Mouse (Mus musculus): ENCODE results near the gene Higd1c. TPM values are rescaled to one million over a fixed set of nuclear protein-coding genes. Genes with fewer than 3 reads are reported as not detected.
"Not testable (repeated sequence)": the region's sequence is repeated elsewhere in the genome, so short reads cannot be mapped to it uniquely, and the experiment has no call there.

The Higd1c gene
- 1.8 TPM in 1 of 2 replicates, not detected in the other for polyA plus RNA-seq (2015; fragmentation: Nextera tagmentation; extraction: Ambion mirVana)

GRCm38 (mm10) chr15:100364242-100364641 is at the start of gene Higd1c:
Higd1c (plus strand) TSS chr15:100364542.
- WGBS = 73% methylated on average over 7 of the region's 7 CpGs
- no peak for ATAC-seq (ENCODE audit: low FRiP score)
- H3K4me3 ChIP-seq (replicated peaks) = no peak within 1 kb of the TSS
- H3K36me3 ChIP-seq = no peaks in the 10 kb centered on the region
- H3K9ac ChIP-seq (replicated peaks) = no peak within 1 kb of the TSS
- no peaks in the 10 kb centered on the region for H3K27me3 ChIP-seq (replicated peaks)
- no peak within 1 kb of the TSS for H3K4me2 ChIP-seq
- no peaks in the 10 kb centered on the region for H3K9me3 ChIP-seq (replicated peaks)
- no peak within 1 kb of the TSS for H3K27ac ChIP-seq (replicated peaks)
- peaks cover 8% of the 10 kb centered on the region for H3K4me1 ChIP-seq

GRCm38 (mm10) chr15:100318014-100318671 is 46.2 kb upstream of the Higd1c start:
- not testable (repeated sequence) for H3K36me3 ChIP-seq; H3K9me3 ChIP-seq (replicated peaks); H3K9ac ChIP-seq (replicated peaks); H3K4me2 ChIP-seq; H3K4me3 ChIP-seq (replicated peaks); ATAC-seq (ENCODE audit: low FRiP score); H3K4me1 ChIP-seq; H3K27ac ChIP-seq (replicated peaks); H3K27me3 ChIP-seq (replicated peaks)
- WGBS = 77% methylated on average over 4 of the region's 4 CpGs

- Histone ChIP-seq H3K4me2 (no peak overlapping the region), H3K9me3 (replicated peaks) (no peaks in the 10 kb centered on the region), H3K4me3 (replicated peaks) (no peak overlapping the region), H3K27ac (replicated peaks) (no peak overlapping the region), H3K9ac (replicated peaks) (no peak overlapping the region), H3K4me1 (no peaks in the 10 kb centered on the region), H3K27me3 (replicated peaks) (no peaks in the 10 kb centered on the region), H3K36me3 (no peaks in the 10 kb centered on the region)
- no peak for ATAC-seq (ENCODE audit: low FRiP score)
- 77% methylated on average over 1 of the region's 1 CpGs for WGBS
Observed at GRCm38 (mm10) chr15:100319884-100320283, 44.5 kb upstream of the Higd1c start.

GRCm38 (mm10) chr15:100320295-100320905 is 43.9 kb upstream of the Higd1c start:
- H3K4me1 ChIP-seq = no peaks in the 10 kb centered on the region
- no peaks in the 10 kb centered on the region for H3K36me3 ChIP-seq
- H3K27me3 ChIP-seq (replicated peaks) = no peaks in the 10 kb centered on the region
- H3K27ac ChIP-seq (replicated peaks) = no peak overlapping the region
- H3K4me3 ChIP-seq (replicated peaks) = no peak overlapping the region
- H3K4me2 ChIP-seq = no peak overlapping the region
- WGBS = 76% methylated on average over 9 of the region's 9 CpGs
- ATAC-seq (ENCODE audit: low FRiP score) = no peak
- no peaks in the 10 kb centered on the region for H3K9me3 ChIP-seq (replicated peaks)
- no peak overlapping the region for H3K9ac ChIP-seq (replicated peaks)

GRCm38 (mm10) chr15:100321134-100321533 is 43.2 kb upstream of the Higd1c start:
- Histone ChIP-seq H3K4me1 (no peaks in the 10 kb centered on the region), H3K9me3 (replicated peaks) (no peaks in the 10 kb centered on the region), H3K27ac (replicated peaks) (no peak overlapping the region), H3K4me3 (replicated peaks) (no peak overlapping the region), H3K4me2 (no peak overlapping the region), H3K9ac (replicated peaks) (0 out of 2 replicates have a peak overlapping the region, but pooled peaks have one; percentile 7), H3K36me3 (no peaks in the 10 kb centered on the region), H3K27me3 (replicated peaks) (no peaks in the 10 kb centered on the region)
- ATAC-seq (ENCODE audit: low FRiP score) = no peak
- WGBS = 44% methylated on average over 5 of the region's 5 CpGs

- Histone ChIP-seq H3K9ac (replicated peaks) (no peak overlapping the region), H3K4me2 (no peak overlapping the region), H3K27ac (replicated peaks) (no peak overlapping the region), H3K4me1 (peaks cover 2% of the 10 kb centered on the region), H3K4me3 (replicated peaks) (no peak overlapping the region), H3K36me3 (no peaks in the 10 kb centered on the region), H3K27me3 (replicated peaks) (no peaks in the 10 kb centered on the region), H3K9me3 (replicated peaks) (no peaks in the 10 kb centered on the region)
- WGBS = 70% methylated on average over 12 of the region's 12 CpGs
- no peak for ATAC-seq (ENCODE audit: low FRiP score)
Observed at GRCm38 (mm10) chr15:100324021-100324591, 40.2 kb upstream of the Higd1c start.

- Histone ChIP-seq H3K4me1 (peaks cover 7% of the 10 kb centered on the region), H3K27me3 (replicated peaks) (no peaks in the 10 kb centered on the region), H3K9me3 (replicated peaks) (no peaks in the 10 kb centered on the region), H3K4me3 (replicated peaks) (no peak overlapping the region), H3K27ac (replicated peaks) (no peak overlapping the region), H3K9ac (replicated peaks) (no peak overlapping the region), H3K4me2 (no peak overlapping the region), H3K36me3 (no peaks in the 10 kb centered on the region)
- 92% methylated on average over 3 of the region's 3 CpGs for WGBS
- ATAC-seq (ENCODE audit: low FRiP score) = no peak
Observed at GRCm38 (mm10) chr15:100325235-100325634, 39.1 kb upstream of the Higd1c start.

GRCm38 (mm10) chr15:100328089-100328488 is 36.3 kb upstream of the Higd1c start:
- H3K9ac ChIP-seq (replicated peaks); H3K27ac ChIP-seq (replicated peaks); H3K4me2 ChIP-seq; ATAC-seq (ENCODE audit: low FRiP score); H3K4me3 ChIP-seq (replicated peaks); H3K27me3 ChIP-seq (replicated peaks); H3K36me3 ChIP-seq; H3K9me3 ChIP-seq (replicated peaks): not testable (repeated sequence)
- H3K4me1 ChIP-seq = peaks cover 13% of the 10 kb centered on the region
- WGBS = 64% methylated on average over 4 of the region's 4 CpGs

GRCm38 (mm10) chr15:100329336-100329735 is 35.0 kb upstream of the Higd1c start:
- H3K9ac ChIP-seq (replicated peaks); ATAC-seq (ENCODE audit: low FRiP score); H3K27ac ChIP-seq (replicated peaks); H3K9me3 ChIP-seq (replicated peaks); H3K36me3 ChIP-seq; H3K4me3 ChIP-seq (replicated peaks); H3K4me2 ChIP-seq; H3K27me3 ChIP-seq (replicated peaks): not testable (repeated sequence)
- peaks cover 13% of the 10 kb centered on the region for H3K4me1 ChIP-seq
- WGBS = 28% methylated on average over 10 of the region's 10 CpGs

GRCm38 (mm10) chr15:100330739-100331138 is 33.6 kb upstream of the Higd1c start:
- Histone ChIP-seq H3K4me1 (peaks cover 13% of the 10 kb centered on the region), H3K4me3 (replicated peaks) (no peak overlapping the region), H3K9ac (replicated peaks) (no peak overlapping the region), H3K27ac (replicated peaks) (peak overlapping the region; percentile 45; the same call in 1 of the 2 replicates), H3K36me3 (no peaks in the 10 kb centered on the region), H3K27me3 (replicated peaks) (no peaks in the 10 kb centered on the region), H3K4me2 (no peak overlapping the region), H3K9me3 (replicated peaks) (no peaks in the 10 kb centered on the region)
- 34% methylated on average over 7 of the region's 7 CpGs for WGBS
- no peak for ATAC-seq (ENCODE audit: low FRiP score)

- H3K27ac ChIP-seq (replicated peaks); H3K36me3 ChIP-seq; H3K9ac ChIP-seq (replicated peaks); H3K4me3 ChIP-seq (replicated peaks); H3K9me3 ChIP-seq (replicated peaks); H3K4me2 ChIP-seq; H3K27me3 ChIP-seq (replicated peaks): not testable (repeated sequence)
- peaks cover 13% of the 10 kb centered on the region for H3K4me1 ChIP-seq
- peak; percentile 28; the same call in 1 of the 2 replicates for ATAC-seq (ENCODE audit: low FRiP score)
- WGBS = 63% methylated on average over 3 of the region's 10 CpGs
Observed at GRCm38 (mm10) chr15:100332077-100332961, 32.0 kb upstream of the Higd1c start.

All from neural tube, embryonic 15.5 days (tissue).